Comparison of ENCODE assay signal across 7 mouse cellular contexts in genomic region chr2:118491281-118491731, GRCm38 (mm10). TPM values are rescaled to one million over a fixed set of nuclear protein-coding genes. Genes with fewer than 3 reads are reported as not detected.
A peak's percentile ranks its signal among the peaks of the same experiment; 100 is the strongest.
DNase-seq lines count a peak whose midpoint lies in the region; ATAC-seq and TF ChIP-seq lines count a peak whose summit lies in the region.

No protein-coding gene starts in this region.

- peak overlapping the region; percentile 23; the same call in 1 of the 2 replicates for H3K27ac ChIP-seq in heart, adult 2 months

- TF ChIP-seq POLR2A in heart, adult 2 months (IDR thresholded peaks at IDR 0.05; ENCODE audit: insufficient read depth, low read depth, low read length), result no peak

- H3K36me3 ChIP-seq in heart, adult 2 months (ENCODE audit: control insufficient read depth, insufficient read depth, low read length), result no peaks in the 10 kb centered on the region

- no peak overlapping the region for H3K4me3 ChIP-seq in heart, adult 2 months

- intact Hi-C loops in heart, adult 2 months (cut with DNase I), result loop anchor here (2.0 kb wide), 1 partner anchor 19 kb away; no protein-coding TSS in a partner anchor

- DNase-seq in right cerebral cortex, postnatal 14 days, result peak; percentile 33
- DNase-seq in right cerebral cortex, postnatal 4 days, result no peak
- DNase-seq in heart, adult 2 months, result peak; percentile 38 to 46
- peak; percentile 63 to 67 for DNase-seq in kidney, postnatal 4 days
- DNase-seq in natural killer cell, adult 2 months (ENCODE audit: low spot score in 2 of 2), result peak; percentile 55 to 65
- no peak for DNase-seq in cerebellum, adult 8-10 months

- no peaks in the 10 kb centered on the region for H3K27me3 ChIP-seq in heart, adult 2 months (ENCODE audit: control insufficient read depth, insufficient read depth, low read length)

- H3K9ac ChIP-seq in heart, adult 2 months (ENCODE audit: low read depth, low read length), result no peak overlapping the region

- H3K4me1 ChIP-seq in heart, adult 2 months (ENCODE audit: control insufficient read depth, insufficient read depth, low read length), result peaks cover 16% of the 10 kb centered on the region

- TF ChIP-seq EP300 in heart, adult 2 months (IDR thresholded peaks at IDR 0.05; ENCODE audit: insufficient read depth, low read depth, low read length), result no peak

- ATAC-seq in erythroid progenitor cell, adult 5-6 weeks (replicated peaks; ENCODE audit: low FRiP score, poor library complexity, severe bottlenecking), result no peak

- no peak for TF ChIP-seq CTCF in heart, adult 2 months (IDR thresholded peaks at IDR 0.05)

- H3K79me2 ChIP-seq in heart, adult 2 months (replicated peaks; ENCODE audit: control insufficient read depth, insufficient read depth, low read length), result no peaks in the 10 kb centered on the region

- 51% methylated on average over 5 of the region's 5 CpGs for WGBS in heart, adult 2 months

RNA-seq across cellular contexts. Expression of gene Srp14, which starts 11.8 kb away (rescaled TPM):
- total RNA-seq in heart, adult 2 months (2021), result 100 to 1,000 TPM; 116 to 129 TPM
- polyA plus RNA-seq in heart, adult 2 months (2012; rRNA removed), result 64.9 and 112 TPM in 2 replicates
- 38.9 and 114 TPM in 2 replicates for total RNA-seq in erythroid progenitor cell, adult 5-6 weeks (2015; ENCODE audit: low replicate concordance)
- total RNA-seq in erythroid progenitor cell, adult 5-6 weeks (2017; ENCODE audit: low replicate concordance), result 50.6 and 86.5 TPM in 2 replicates

RNA-seq across cellular contexts. Expression of gene Bmf, which starts 58.2 kb away (rescaled TPM):
- total RNA-seq in heart, adult 2 months (2021), result 1 to 10 TPM; 5.5 to 7.0 TPM
- polyA plus RNA-seq in heart, adult 2 months (2012; rRNA removed), result 2.9 and 5.7 TPM in 2 replicates
- total RNA-seq in erythroid progenitor cell, adult 5-6 weeks (2015; ENCODE audit: low replicate concordance), result 2.1 and 3.2 TPM in 2 replicates
- 1.0 and 5.9 TPM in 2 replicates for total RNA-seq in erythroid progenitor cell, adult 5-6 weeks (2017; ENCODE audit: low replicate concordance)

Comparison
In these comparisons a context has a peak if more than half of its experiments do, and no peak if none do; other contexts are left out.
1. DNase-seq: peak in right cerebral cortex, postnatal 14 days (single experiment), heart, adult 2 months (2 of 2), kidney, postnatal 4 days (2 of 2) and natural killer cell, adult 2 months (2 of 2); none in right cerebral cortex, postnatal 4 days (single experiment) and cerebellum, adult 8-10 months (single experiment).